Mouse (Mus musculus): ENCODE data around the gene Vti1a.

GRCm38 (mm10) chr19:55552861-55553260 lies 236.8 kb downstream of the Vti1a start:
- TF ChIP-seq CTCF (IDR thresholded peaks at IDR 0.05; ENCODE audit: extremely low read depth, insufficient read depth, low read length) = no peak
- no peak for TF ChIP-seq POLR2A (IDR thresholded peaks at IDR 0.05; ENCODE audit: extremely low read depth, insufficient read depth, low read length)

Data from cortical plate, adult 2 months (tissue).